Mouse (Mus musculus) thymus, adult 2 months (tissue): Measurements from ENCODE around the gene Jmjd8. TPM values are rescaled to one million over a fixed set of nuclear protein-coding genes. Genes with fewer than 3 reads are reported as not detected.
A peak's percentile ranks its signal among the peaks of the same experiment; 100 is the strongest.

Experiments
- DNase-seq: peaks from one replicate; pipeline ENCODE4 v3.0.0; 2021
- H3K27ac ChIP-seq: fragments of 200-500 bp; 2 replicates; pipeline ENCODE4 v1.5.1; 2012; ENCODE audit warnings: low read length, control low read depth; ENCODE audit not compliant: control insufficient read depth, insufficient read depth
- H3K27me3 ChIP-seq: fragments of 200-500 bp; 2 replicates; pipeline ENCODE4 v1.6.1; 2012; ENCODE audit warnings: mild to moderate bottlenecking, low read length, moderate library complexity, mixed read lengths; ENCODE audit not compliant: control insufficient read depth, insufficient read depth
- H3K36me3 ChIP-seq: fragments of 200-500 bp; 2 replicates; pipeline ENCODE4 v1.6.1; 2012; ENCODE audit warnings: mild to moderate bottlenecking, low read length, moderate library complexity; ENCODE audit not compliant: control insufficient read depth, insufficient read depth
- H3K4me1 ChIP-seq: fragments of 200-500 bp; replicated peaks from 2 replicates; pipeline ENCODE4 v1.6.1; 2012; ENCODE audit warnings: low read length; ENCODE audit not compliant: control insufficient read depth, insufficient read depth
- H3K4me3 ChIP-seq: fragments of 200-500 bp; 2 replicates; pipeline ENCODE4 v1.5.1; 2012; ENCODE audit warnings: mild to moderate bottlenecking, low read length, control low read depth, moderate library complexity; ENCODE audit not compliant: control insufficient read depth, insufficient read depth
- CTCF ChIP-seq: fragments of 200-500 bp; IDR thresholded peaks from 2 replicates; pipeline ENCODE4 v1.5.1; 2012; ENCODE audit warnings: mild to moderate bottlenecking, control low read depth, low read length, moderate library complexity, borderline replicate concordance; ENCODE audit not compliant: control insufficient read depth, poor library complexity, insufficient read depth; ENCODE audit errors: extremely low read depth
- POLR2A ChIP-seq: fragments of 200-500 bp; IDR thresholded peaks from 2 replicates; pipeline ENCODE4 v1.6.1; 2012; ENCODE audit warnings: mild to moderate bottlenecking, low read length, control low read depth, moderate library complexity; ENCODE audit not compliant: control insufficient read depth, poor library complexity, insufficient read depth; ENCODE audit errors: extremely low read depth
- WGBS: fragments of 180-500 bp; shearing (Covaris S2); methylation state at CpG from one replicate; pipeline ENCODE4 v1.1.7; 2018; 5-methylcytosine and 5-hydroxymethylcytosine counted together
- polyA plus RNA-seq: library from polyadenylated mRNA; depleted of rRNA; stranded (reverse); fragments of >200 nt; gene quantifications from 2 replicates; pipeline ENCODE4 v1.2.3, GENCODE M21; 2012

Gene Jmjd8
- polyA plus RNA-seq, 1 experiment, result 83.2 TPM

DNA sequence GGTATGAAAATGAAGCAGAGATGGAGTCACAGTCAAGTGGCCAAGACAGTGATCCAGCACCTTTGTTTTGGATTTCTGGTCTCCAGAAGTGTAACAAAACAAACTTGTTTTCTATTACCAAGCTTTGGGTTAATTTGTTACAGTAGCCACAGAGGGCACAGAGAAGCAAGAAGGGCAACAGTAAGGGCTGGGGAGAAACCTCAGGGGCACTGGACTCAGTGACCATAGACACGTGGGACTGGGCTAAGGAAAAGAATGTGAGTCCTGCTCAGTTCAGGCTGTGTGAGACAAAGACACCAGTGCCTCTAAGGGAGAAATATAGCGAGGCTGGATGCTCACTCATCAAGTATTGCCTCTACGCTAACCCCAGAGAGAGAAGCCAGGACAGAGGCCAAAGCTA, 44.0 kb downstream of the Jmjd8 start:
- Histone ChIP-seq H3K36me3 (no peaks in the 10 kb centered on the region), H3K4me3 (no peak overlapping the region), H3K4me1 (peaks cover 29% of the 10 kb centered on the region), H3K27ac (no peak overlapping the region), H3K27me3 (no peaks in the 10 kb centered on the region)
- WGBS, result 96% methylated on average over 3 of the region's 3 CpGs
- TF ChIP-seq POLR2A (no peak), CTCF (no peak)
- DNase-seq, result no peak

GRCm38 (mm10) chr17:25873405-25874147, 44.9 kb downstream of the Jmjd8 start:
- WGBS, result 91% methylated on average over 11 of the region's 11 CpGs
- Histone ChIP-seq H3K4me1 (peaks cover 23% of the 10 kb centered on the region), H3K36me3 (no peaks in the 10 kb centered on the region), H3K4me3 (no peak overlapping the region), H3K27ac (no peak overlapping the region), H3K27me3 (no peaks in the 10 kb centered on the region)
- TF ChIP-seq CTCF, result no peak
- TF ChIP-seq POLR2A, result no peak
- no peak for DNase-seq

GRCm38 (mm10) chr17:25874148-25874720, 45.6 kb downstream of the Jmjd8 start:
- no peaks in the 10 kb centered on the region for H3K27me3 ChIP-seq
- DNase-seq, result no peak

DNA sequence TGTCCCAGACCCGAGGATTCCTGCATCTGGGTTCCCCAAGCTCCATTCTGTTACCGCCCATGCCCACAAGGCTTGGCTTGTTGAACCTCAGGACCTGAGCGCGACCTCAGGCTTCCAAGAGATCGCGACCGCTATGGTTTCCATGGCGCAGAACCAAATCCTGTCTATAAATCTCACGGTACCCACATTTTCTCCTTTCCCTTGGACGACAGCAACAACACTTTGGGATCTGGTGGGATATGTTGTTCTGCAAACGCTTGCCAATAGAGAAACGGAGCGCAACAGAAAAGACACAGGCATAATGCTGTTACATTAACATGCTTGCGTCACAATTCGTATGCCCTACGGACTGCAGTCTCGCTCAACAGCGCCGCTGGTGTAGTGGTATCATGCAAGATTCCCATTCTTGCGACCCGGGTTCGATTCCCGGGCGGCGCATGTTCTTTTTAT, 46.1 kb downstream of the Jmjd8 start, which contains the start of gene Mettl26:
TSS of gene Mettl26 (plus strand) at position 354 of the 450 bp plus-strand sequence.
- peak; percentile 93 for DNase-seq
- Histone ChIP-seq H3K27ac (peak within 1 kb of the TSS; percentile 64), H3K4me3 (peak within 1 kb of the TSS; percentile 88), H3K4me1 (peaks cover 17% of the 10 kb centered on the region), H3K27me3 (no peaks in the 10 kb centered on the region), H3K36me3 (no peaks in the 10 kb centered on the region)
- WGBS, result under 1% methylated on average over 25 of the region's 25 CpGs
- TF ChIP-seq POLR2A (no peak), CTCF (no peak)

More at GRCm38 (mm10) chr17:25874148-25874720, 45.6 kb downstream of the Jmjd8 start:
- TF ChIP-seq POLR2A, result no peak
- no peak for TF ChIP-seq CTCF
- no peaks in the 10 kb centered on the region for H3K36me3 ChIP-seq
- H3K27ac ChIP-seq, result no peak overlapping the region
- peak overlapping the region; percentile 88 for H3K4me3 ChIP-seq
- 13% methylated on average over 14 of the region's 14 CpGs for WGBS
- H3K4me1 ChIP-seq, result peaks cover 19% of the 10 kb centered on the region

- Histone ChIP-seq H3K4me3 (peak overlapping the region; percentile 88), H3K27ac (peak overlapping the region; percentile 64), H3K4me1 (peaks cover 17% of the 10 kb centered on the region), H3K27me3 (no peaks in the 10 kb centered on the region), H3K36me3 (no peaks in the 10 kb centered on the region)
- peak; percentile 85 for DNase-seq
- peak; percentile 50 for TF ChIP-seq POLR2A
- 0 out of 2 replicates have a peak, but pooled peaks have one; percentile 47 for TF ChIP-seq CTCF
- 1% methylated on average over 59 of the region's 59 CpGs for WGBS
These were observed 46.8 kb downstream of the Jmjd8 start for GRCm38 (mm10) chr17:25875171-25876136.
